Mouse (Mus musculus): ENCODE data around the gene Slc17a3. TPM values are rescaled to one million over a fixed set of nuclear protein-coding genes. Genes with fewer than 3 reads are reported as not detected.

The Slc17a3 gene
- polyA plus RNA-seq, 1 experiment from 2014 or later = not detected

- no peaks in the 10 kb centered on the region for H3K27me3 ChIP-seq (ENCODE audit: insufficient read depth, low read length)
- no peak overlapping the region for H3K27ac ChIP-seq (ENCODE audit: low read depth)
- WGBS = 47% methylated on average over 5 of the region's 5 CpGs
- no peak for TF ChIP-seq CTCF (IDR thresholded peaks at IDR 0.05; ENCODE audit: low read depth)
- H3K4me3 ChIP-seq (ENCODE audit: low read depth, low read length) = no peak overlapping the region
- no peaks in the 10 kb centered on the region for H3K4me1 ChIP-seq (ENCODE audit: insufficient read depth)
- DNase-seq (no peak), ATAC-seq (ENCODE audit: insufficient read depth) (no peak)
- H3K36me3 ChIP-seq (ENCODE audit: insufficient read depth) = no peaks in the 10 kb centered on the region
- H3K9ac ChIP-seq = no peak overlapping the region
- H3K9me3 ChIP-seq (ENCODE audit: low read depth, low read length) = no peaks in the 10 kb centered on the region
- no peak overlapping the region for H3K4me2 ChIP-seq
Measured at GRCm38 (mm10) chr13:23873141-23873540, 33.9 kb downstream of the Slc17a3 start.

- TF ChIP-seq CTCF (IDR thresholded peaks at IDR 0.05; ENCODE audit: low read depth) = no peak
- Histone ChIP-seq H3K4me3 (ENCODE audit: low read depth, low read length) (no peak overlapping the region), H3K9me3 (ENCODE audit: low read depth, low read length) (no peaks in the 10 kb centered on the region), H3K4me2 (no peak overlapping the region), H3K27me3 (ENCODE audit: insufficient read depth, low read length) (no peaks in the 10 kb centered on the region), H3K9ac (no peak overlapping the region), H3K27ac (ENCODE audit: low read depth) (no peak overlapping the region), H3K4me1 (ENCODE audit: insufficient read depth) (no peaks in the 10 kb centered on the region), H3K36me3 (ENCODE audit: insufficient read depth) (no peaks in the 10 kb centered on the region)
- 72% methylated on average over 3 of the region's 3 CpGs for WGBS
- ATAC-seq (ENCODE audit: insufficient read depth) (no peak), DNase-seq (no peak)
Measured at GRCm38 (mm10) chr13:23879106-23879505, 39.9 kb downstream of the Slc17a3 start.

- Histone ChIP-seq H3K4me1 (ENCODE audit: insufficient read depth) (no peaks in the 10 kb centered on the region), H3K27me3 (ENCODE audit: insufficient read depth, low read length) (no peaks in the 10 kb centered on the region), H3K4me2 (no peak overlapping the region), H3K9ac (no peak overlapping the region), H3K36me3 (ENCODE audit: insufficient read depth) (no peaks in the 10 kb centered on the region), H3K4me3 (ENCODE audit: low read depth, low read length) (no peak overlapping the region), H3K9me3 (ENCODE audit: low read depth, low read length) (no peaks in the 10 kb centered on the region), H3K27ac (ENCODE audit: low read depth) (no peak overlapping the region)
- no peak for DNase-seq
- WGBS = 76% methylated on average over 5 of the region's 5 CpGs
- no peak for ATAC-seq (ENCODE audit: insufficient read depth)
- no peak for TF ChIP-seq CTCF (IDR thresholded peaks at IDR 0.05; ENCODE audit: low read depth)
Measured at GRCm38 (mm10) chr13:23879636-23880035, 40.4 kb downstream of the Slc17a3 start.

DNA sequence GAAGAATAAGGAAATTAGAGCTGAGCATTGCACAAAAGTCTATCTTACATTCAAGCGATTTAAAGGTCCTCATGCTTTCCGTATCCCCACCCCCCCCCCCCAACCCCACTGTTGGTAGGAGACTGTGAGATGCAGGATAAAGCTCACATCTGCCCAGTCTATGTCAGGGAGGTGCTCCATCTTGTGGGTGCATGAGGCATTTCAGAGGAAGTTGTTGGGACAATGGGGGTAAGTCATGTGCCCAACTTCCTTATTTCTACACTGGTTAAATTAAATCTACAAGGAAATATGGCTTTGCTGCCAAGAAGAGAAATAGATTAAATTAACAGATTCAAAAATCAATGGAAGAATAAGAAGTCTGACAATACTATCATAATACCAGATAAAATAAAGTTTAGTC is 46.3 kb downstream of the Slc17a3 start:
- peak; percentile 58 for TF ChIP-seq CTCF (IDR thresholded peaks at IDR 0.05; ENCODE audit: low read depth)
- no peaks in the 10 kb centered on the region for H3K9me3 ChIP-seq (ENCODE audit: low read depth, low read length)
- H3K27me3 ChIP-seq (ENCODE audit: insufficient read depth, low read length) = no peaks in the 10 kb centered on the region
- DNase-seq (peak; percentile 59), ATAC-seq (ENCODE audit: insufficient read depth) (no peak; the same call in 1 of the 2 replicates)
- H3K9ac ChIP-seq = no peak overlapping the region
- H3K4me1 ChIP-seq (ENCODE audit: insufficient read depth) = no peaks in the 10 kb centered on the region
- 25% methylated on average over 2 of the region's 2 CpGs for WGBS
- no peak overlapping the region for H3K27ac ChIP-seq (ENCODE audit: low read depth)
- H3K36me3 ChIP-seq (ENCODE audit: insufficient read depth) = no peaks in the 10 kb centered on the region
- H3K4me3 ChIP-seq (ENCODE audit: low read depth, low read length) = no peak overlapping the region
- no peak overlapping the region for H3K4me2 ChIP-seq

- 67% methylated on average over 3 of the region's 3 CpGs for WGBS
- no peak for TF ChIP-seq CTCF (IDR thresholded peaks at IDR 0.05; ENCODE audit: low read depth)
- H3K4me3 ChIP-seq (ENCODE audit: low read depth, low read length) = no peak overlapping the region
Measured at GRCm38 (mm10) chr13:23887026-23887725, 47.9 kb downstream of the Slc17a3 start.

DNA sequence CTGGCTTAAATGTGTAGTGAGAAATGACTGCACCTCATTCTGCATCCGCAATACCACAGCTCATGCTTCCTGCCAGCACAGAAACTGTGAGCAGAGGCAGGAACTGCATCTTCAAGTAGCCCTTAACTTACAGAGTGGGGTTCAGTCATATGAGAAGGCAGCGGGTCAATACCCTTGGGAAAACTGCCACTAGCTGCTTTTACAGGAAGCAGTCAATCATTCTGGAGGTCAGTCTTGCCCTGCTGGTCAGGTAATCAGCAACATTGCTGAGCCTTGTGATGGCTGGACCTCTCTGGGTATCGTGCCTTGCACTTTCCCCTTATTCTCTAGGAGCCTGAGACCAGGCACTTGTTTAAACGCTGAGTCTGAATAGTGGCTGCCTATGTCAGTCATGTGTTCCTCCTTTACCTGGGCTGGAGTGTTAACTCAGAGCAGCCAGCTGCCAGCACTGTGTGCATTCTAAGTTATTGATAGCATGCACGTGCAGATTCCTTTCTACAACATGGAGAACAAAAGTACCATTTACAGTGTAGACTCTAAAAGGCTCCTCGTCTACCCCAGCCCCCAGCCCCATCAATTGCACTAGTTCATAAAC is 49.9 kb downstream of the Slc17a3 start:
- H3K9me3 ChIP-seq (ENCODE audit: low read depth, low read length) = no peaks in the 10 kb centered on the region
- H3K27ac ChIP-seq (ENCODE audit: low read depth) = no peak overlapping the region
- TF ChIP-seq CTCF (IDR thresholded peaks at IDR 0.05; ENCODE audit: low read depth) = no peak
- no peaks in the 10 kb centered on the region for H3K4me1 ChIP-seq (ENCODE audit: insufficient read depth)
- no peak for DNase-seq
- no peaks in the 10 kb centered on the region for H3K27me3 ChIP-seq (ENCODE audit: insufficient read depth, low read length)
- no peak overlapping the region for H3K4me2 ChIP-seq
- no peak overlapping the region for H3K9ac ChIP-seq
- WGBS = 50% methylated on average over 6 of the region's 6 CpGs
- H3K4me3 ChIP-seq (ENCODE audit: low read depth, low read length) = no peak overlapping the region
- ATAC-seq (ENCODE audit: insufficient read depth) = peak; percentile 49; the same call in 1 of the 2 replicates
- no peaks in the 10 kb centered on the region for H3K36me3 ChIP-seq (ENCODE audit: insufficient read depth)

More at GRCm38 (mm10) chr13:23887026-23887725, 47.9 kb downstream of the Slc17a3 start:
- Histone ChIP-seq H3K9me3 (ENCODE audit: low read depth, low read length) (no peaks in the 10 kb centered on the region), H3K4me1 (ENCODE audit: insufficient read depth) (no peaks in the 10 kb centered on the region), H3K4me2 (no peak overlapping the region), H3K27me3 (ENCODE audit: insufficient read depth, low read length) (no peaks in the 10 kb centered on the region), H3K9ac (no peak overlapping the region), H3K27ac (ENCODE audit: low read depth) (no peak overlapping the region), H3K36me3 (ENCODE audit: insufficient read depth) (no peaks in the 10 kb centered on the region)
- ATAC-seq (ENCODE audit: insufficient read depth) (no peak), DNase-seq (no peak)

DNA sequence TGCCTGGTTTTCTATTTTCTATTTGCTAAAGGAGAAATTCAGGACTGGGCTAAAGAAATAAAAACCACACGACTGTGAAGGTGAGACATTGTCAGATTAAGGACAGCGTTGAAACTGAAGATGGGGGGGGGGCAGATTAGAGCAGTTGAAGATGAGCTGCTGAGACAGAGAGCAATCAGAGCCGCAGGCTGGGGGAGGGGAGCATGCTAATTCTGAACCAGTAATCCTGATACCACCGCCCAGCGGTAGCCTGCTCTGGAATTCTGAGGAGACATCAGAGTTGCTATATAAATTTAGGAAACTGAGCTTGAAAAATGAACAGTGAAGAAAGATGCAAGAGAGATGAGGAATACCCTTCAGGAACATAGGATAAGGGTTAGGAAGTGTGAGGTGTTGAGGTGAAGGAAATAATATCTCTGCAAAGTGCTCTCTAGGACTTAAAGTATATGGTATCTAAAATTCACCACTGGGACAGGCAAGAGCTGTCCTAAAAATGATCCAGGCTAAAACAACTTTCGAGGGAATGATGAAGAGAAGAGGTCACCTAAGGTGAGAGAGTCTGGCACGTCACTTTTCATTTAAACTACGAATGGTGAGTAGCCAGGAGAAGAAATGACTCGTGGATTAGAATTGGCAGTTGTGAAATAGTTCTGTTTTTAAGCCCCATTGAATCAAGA is 53.5 kb downstream of the Slc17a3 start:
- ATAC-seq (ENCODE audit: insufficient read depth) (no peak), DNase-seq (no peak)
- H3K9ac ChIP-seq = no peak overlapping the region
- H3K27ac ChIP-seq (ENCODE audit: low read depth) = no peak overlapping the region
- no peak overlapping the region for H3K4me2 ChIP-seq
- no peaks in the 10 kb centered on the region for H3K4me1 ChIP-seq (ENCODE audit: insufficient read depth)
- no peak for TF ChIP-seq CTCF (IDR thresholded peaks at IDR 0.05; ENCODE audit: low read depth)
- no peaks in the 10 kb centered on the region for H3K9me3 ChIP-seq (ENCODE audit: low read depth, low read length)
- H3K4me3 ChIP-seq (ENCODE audit: low read depth, low read length) = no peak overlapping the region
- WGBS = 28% methylated on average over 9 of the region's 9 CpGs
- H3K36me3 ChIP-seq (ENCODE audit: insufficient read depth) = no peaks in the 10 kb centered on the region
- no peaks in the 10 kb centered on the region for H3K27me3 ChIP-seq (ENCODE audit: insufficient read depth, low read length)

Measured in lung, embryonic 14.5 days (tissue).